Mouse (Mus musculus) stomach, embryonic 16.5 days (tissue): Measurements from ENCODE around the gene Sdr9c7. TPM values are rescaled to one million over a fixed set of nuclear protein-coding genes. Genes with fewer than 3 reads are reported as not detected.
"Not testable (repeated sequence)": the region's sequence is repeated elsewhere in the genome, so short reads cannot be mapped to it uniquely, and the experiment has no call there.

Source experiments
- ATAC-seq: fragments of 200-750 bp; cut with Nextera tagmentation; 2 replicates; pipeline ENCODE4 v1.8.0; 2017; ENCODE audit warnings: moderate number of reproducible peaks, moderate TSS enrichment; ENCODE audit not compliant: insufficient read depth, low FRiP score
- H3K27ac ChIP-seq: fragments of 300-500 bp; sonication (generic); 2 replicates; pipeline ENCODE4 v1.5.1; 2014; ENCODE audit warnings: low read length
- H3K27me3 ChIP-seq: fragments of 300-500 bp; sonication (generic); 2 replicates; pipeline ENCODE4 v1.6.1; 2014; ENCODE audit warnings: low read length, control low read depth, mixed read lengths; ENCODE audit not compliant: control insufficient read depth, insufficient read depth
- H3K36me3 ChIP-seq: fragments of 300-500 bp; sonication (generic); 2 replicates; pipeline ENCODE4 v1.6.1; 2014; ENCODE audit warnings: low read length; ENCODE audit not compliant: control insufficient read depth, insufficient read depth
- H3K4me1 ChIP-seq: fragments of 300-500 bp; sonication (generic); 2 replicates; pipeline ENCODE4 v1.6.1; 2014; ENCODE audit warnings: low read length, control low read depth, mixed read lengths; ENCODE audit not compliant: control insufficient read depth, insufficient read depth
- H3K4me2 ChIP-seq: fragments of 300-500 bp; sonication (generic); 2 replicates; pipeline ENCODE4 v1.6.1; 2014; ENCODE audit warnings: low read depth, low read length, mixed read lengths
- H3K4me3 ChIP-seq: fragments of 300-500 bp; sonication (generic); replicated peaks from 2 replicates; pipeline ENCODE4 v1.5.1; 2014; ENCODE audit warnings: mild to moderate bottlenecking, low read length
- H3K9ac ChIP-seq: fragments of 300-500 bp; sonication (generic); 2 replicates; pipeline ENCODE4 v1.6.1; 2014; ENCODE audit warnings: low read length
- H3K9me3 ChIP-seq: fragments of 300-500 bp; sonication (generic); replicated peaks from 2 replicates; pipeline ENCODE4 v1.6.1; 2016; ENCODE audit warnings: low read length, control low read depth; ENCODE audit not compliant: control insufficient read depth
- WGBS: fragments of 180-500 bp; shearing (Covaris S2); extraction: QIAGEN DNeasy Blood & Tissue Kit; methylation state at CpG from one replicate; pipeline ENCODE4 v1.1.7; 2014; 5-methylcytosine and 5-hydroxymethylcytosine counted together
- polyA plus RNA-seq: library from polyadenylated mRNA; unstranded; fragments of >200 nt; fragmentation: Nextera tagmentation; extraction: Ambion mirVana; gene quantifications from 2 replicates; pipeline ENCODE4 v1.2.1, GENCODE M21; 2015

Sdr9c7 gene
- polyA plus RNA-seq, 1 experiment from 2014 or later: 4.4 TPM

- ATAC-seq: no peak
- H3K9me3 ChIP-seq: no peaks in the 10 kb centered on the region
- no peak overlapping the region for H3K4me3 ChIP-seq
- H3K4me2 ChIP-seq: no peak overlapping the region
- H3K36me3 ChIP-seq: no peaks in the 10 kb centered on the region
- no peaks in the 10 kb centered on the region for H3K27me3 ChIP-seq
- H3K27ac ChIP-seq: no peak overlapping the region
- H3K9ac ChIP-seq: no peak overlapping the region
- H3K4me1 ChIP-seq: peaks cover 7% of the 10 kb centered on the region; the same call in 1 of the 2 replicates
- WGBS: 87% methylated on average over 8 of the region's 8 CpGs
Measured at GRCm38 (mm10) chr10:127923024-127923423, 24.7 kb downstream of the Sdr9c7 start.

GRCm38 (mm10) chr10:127924597-127925378 lies 26.5 kb downstream of the Sdr9c7 start:
- no peaks in the 10 kb centered on the region for H3K27me3 ChIP-seq
- H3K9me3 ChIP-seq: no peaks in the 10 kb centered on the region
- H3K4me2 ChIP-seq: no peak overlapping the region
- H3K4me1 ChIP-seq: peaks cover 7% of the 10 kb centered on the region; the same call in 1 of the 2 replicates
- no peaks in the 10 kb centered on the region for H3K36me3 ChIP-seq
- ATAC-seq: peak; percentile 58
- H3K9ac ChIP-seq: no peak overlapping the region
- H3K4me3 ChIP-seq: no peak overlapping the region
- WGBS: 48% methylated on average over 7 of the region's 7 CpGs
- H3K27ac ChIP-seq: peak overlapping the region; percentile 56; the same call in 1 of the 2 replicates

- Histone ChIP-seq H3K9ac (no peak overlapping the region), H3K27ac (no peak overlapping the region), H3K9me3 (no peaks in the 10 kb centered on the region), H3K4me1 (peaks cover 7% of the 10 kb centered on the region; the same call in 1 of the 2 replicates), H3K27me3 (no peaks in the 10 kb centered on the region), H3K36me3 (no peaks in the 10 kb centered on the region), H3K4me2 (no peak overlapping the region), H3K4me3 (no peak overlapping the region)
- ATAC-seq: no peak
- WGBS: 43% methylated on average over 2 of the region's 2 CpGs
Measured at GRCm38 (mm10) chr10:127927737-127928136, 29.4 kb downstream of the Sdr9c7 start.

- 61% methylated on average over 8 of the region's 8 CpGs for WGBS
- no peaks in the 10 kb centered on the region for H3K27me3 ChIP-seq
- no peak for ATAC-seq
Measured at GRCm38 (mm10) chr10:127932290-127932926, 34.1 kb downstream of the Sdr9c7 start.

GRCm38 (mm10) chr10:127936271-127936670 lies 38.0 kb downstream of the Sdr9c7 start:
- no peaks in the 10 kb centered on the region for H3K4me1 ChIP-seq
- no peaks in the 10 kb centered on the region for H3K36me3 ChIP-seq
- no peak overlapping the region for H3K4me3 ChIP-seq
- H3K27ac ChIP-seq: no peak overlapping the region
- no peak for ATAC-seq
- H3K4me2 ChIP-seq: no peak overlapping the region
- no peaks in the 10 kb centered on the region for H3K9me3 ChIP-seq
- H3K27me3 ChIP-seq: no peaks in the 10 kb centered on the region
- H3K9ac ChIP-seq: no peak overlapping the region
- 80% methylated on average over 8 of the region's 8 CpGs for WGBS

More at GRCm38 (mm10) chr10:127932290-127932926, 34.1 kb downstream of the Sdr9c7 start:
- H3K4me2 ChIP-seq: no peak overlapping the region
- no peaks in the 10 kb centered on the region for H3K4me1 ChIP-seq
- H3K36me3 ChIP-seq: no peaks in the 10 kb centered on the region
- H3K4me3 ChIP-seq: no peak overlapping the region
- H3K27ac ChIP-seq: no peak overlapping the region
- H3K9me3 ChIP-seq: no peaks in the 10 kb centered on the region
- H3K9ac ChIP-seq: no peak overlapping the region

GRCm38 (mm10) chr10:127936747-127937409 lies 38.6 kb downstream of the Sdr9c7 start:
- Histone ChIP-seq H3K27ac (no peak overlapping the region), H3K4me2 (no peak overlapping the region), H3K9ac (peak overlapping the region; percentile 8; the same call in 1 of the 2 replicates), H3K4me1 (no peaks in the 10 kb centered on the region), H3K9me3 (no peaks in the 10 kb centered on the region), H3K27me3 (no peaks in the 10 kb centered on the region), H3K36me3 (no peaks in the 10 kb centered on the region), H3K4me3 (no peak overlapping the region)
- no peak for ATAC-seq
- WGBS: 80% methylated on average over 19 of the region's 19 CpGs

GRCm38 (mm10) chr10:127937428-127938010 lies 39.2 kb downstream of the Sdr9c7 start:
- Histone ChIP-seq H3K9ac (no peak overlapping the region), H3K27ac (no peak overlapping the region), H3K4me1 (no peaks in the 10 kb centered on the region), H3K4me2 (no peak overlapping the region), H3K9me3 (no peaks in the 10 kb centered on the region), H3K27me3 (no peaks in the 10 kb centered on the region), H3K4me3 (no peak overlapping the region), H3K36me3 (no peaks in the 10 kb centered on the region)
- WGBS: 7% methylated on average over 2 of the region's 2 CpGs
- ATAC-seq: no peak

GRCm38 (mm10) chr10:127939667-127940066 lies 41.3 kb downstream of the Sdr9c7 start:
- not testable (repeated sequence) for H3K4me1 ChIP-seq, H3K9ac ChIP-seq, H3K27ac ChIP-seq, H3K9me3 ChIP-seq, H3K36me3 ChIP-seq, H3K4me2 ChIP-seq, ATAC-seq, H3K27me3 ChIP-seq, H3K4me3 ChIP-seq
- WGBS: 93% methylated on average over 10 of the region's 10 CpGs
